Mouse (Mus musculus) B cell, adult 62 days (primary cell): ENCODE measurements around the gene Olfr836. TPM values are rescaled to one million over a fixed set of nuclear protein-coding genes. Genes with fewer than 3 reads are reported as not detected.

Source experiments
- total RNA-seq: library from RNA; stranded (reverse); gene quantifications from 4 replicates; pipeline ENCODE4 v1.2.4, GENCODE M21; 2023

The Olfr836 gene
- total RNA-seq: not detected in 4 replicates

GRCm38 (mm10) chr9:19120082-19120481 lies at the start of gene Olfr836:
Olfr836 (plus strand) TSS chr9:19120382.

GRCm38 (mm10) chr9:19136017-19136416 lies 15.8 kb downstream of the Olfr836 start, which contains the start of gene Olfr837:
Olfr837 (plus strand) TSS chr9:19136317.

Other genes starting within 250 kb of the Olfr836 start
- gene Olfr830, start 245.7 kb upstream of the Olfr836 start, total RNA-seq: not detected in 4 replicates
- not detected in 4 replicates for gene Olfr832, start 183.3 kb upstream of the Olfr836 start, total RNA-seq
- gene Olfr834, start 132.4 kb upstream of the Olfr836 start, total RNA-seq: not detected in 4 replicates
- gene Olfr835, start 87.6 kb upstream of the Olfr836 start, total RNA-seq: not detected in 4 replicates
- gene Olfr837, start 15.9 kb downstream of the Olfr836 start, total RNA-seq: not detected in 4 replicates
- not detected in 4 replicates for gene Olfr839-ps1, start 56.9 kb downstream of the Olfr836 start, total RNA-seq
- gene Olfr843, start 131.6 kb downstream of the Olfr836 start, total RNA-seq: not detected in 4 replicates
- gene Olfr844, start 196.0 kb downstream of the Olfr836 start, total RNA-seq: not detected in 4 replicates
- not detected in 4 replicates for gene Olfr845, start 216.1 kb downstream of the Olfr836 start, total RNA-seq
- not detected in 4 replicates for gene Olfr846, start 243.6 kb downstream of the Olfr836 start, total RNA-seq